Mouse (Mus musculus) ES-E14 (cell line): Measurements from ENCODE around the gene Ldlr.

Source experiments
- CHD2 ChIP-seq: IDR thresholded peaks from 2 replicates; pipeline ENCODE4 v1.6.1; 2014; ENCODE audit warnings: mild to moderate bottlenecking, low read depth, low read length, inconsistent platforms
- HCFC1 ChIP-seq: IDR thresholded peaks from 2 replicates; pipeline ENCODE4 v1.6.1; 2012; ENCODE audit warnings: low read length, inconsistent platforms, borderline replicate concordance; ENCODE audit not compliant: insufficient read depth
- MAFK ChIP-seq: IDR thresholded peaks from 2 replicates; pipeline ENCODE4 v1.6.1; 2014; ENCODE audit warnings: mild to moderate bottlenecking, low read depth, low read length, inconsistent platforms; ENCODE audit not compliant: insufficient read depth
- ZNF384 ChIP-seq: IDR thresholded peaks from 2 replicates; pipeline ENCODE4 v1.6.1; 2012; ENCODE audit warnings: low read depth, low read length, inconsistent platforms

GRCm38 (mm10) chr9:21694071-21694470 lies 29.2 kb upstream of the Ldlr start:
- no peak for TF ChIP-seq CHD2
- no peak for TF ChIP-seq ZNF384
- no peak for TF ChIP-seq MAFK
- TF ChIP-seq HCFC1: no peak
